Mouse (Mus musculus) liver, adult 10 weeks (tissue): ENCODE measurements around the gene Calhm5. TPM values are rescaled to one million over a fixed set of nuclear protein-coding genes. Genes with fewer than 3 reads are reported as not detected.

Source experiments
- polyA plus RNA-seq: library from polyadenylated mRNA; stranded (reverse); fragments of 350-450 nt; fragmentation: Illumina TruSeq; extraction: RNeasy Lipid Tissue Mini Kit (QIAGEN cat#74804); gene quantifications from one replicate; pipeline ENCODE4 v1.2.3, GENCODE M21; 2014; ENCODE audit warnings: low read depth, low replicate concordance

Calhm5 gene
- 0.08 TPM for polyA plus RNA-seq

DNA sequence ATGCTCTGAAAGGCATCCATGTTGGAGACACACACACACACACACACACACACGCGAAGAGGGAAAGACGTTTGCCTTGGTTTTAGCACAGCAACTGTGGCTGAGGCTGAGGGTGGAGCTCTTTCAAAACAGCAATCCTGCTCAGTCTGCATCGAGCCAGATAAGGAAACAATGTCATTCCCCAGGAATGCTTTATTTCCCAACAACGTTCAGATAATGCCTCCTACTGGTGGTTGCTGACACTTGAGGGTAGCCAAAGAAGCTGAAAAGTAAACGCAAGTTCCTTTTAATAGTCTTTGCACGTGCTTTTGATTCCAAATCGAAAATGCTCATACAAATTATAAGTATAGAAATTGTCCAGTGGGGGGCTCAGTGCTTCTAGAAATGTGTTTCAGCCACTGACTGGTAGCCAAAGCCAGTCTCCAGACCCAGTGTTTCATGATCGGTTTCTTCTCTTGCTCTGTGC is at the start of gene Calhm5:
TSS of gene Calhm5 (minus strand) at position 102 of the 466 bp plus-strand sequence.

DNA sequence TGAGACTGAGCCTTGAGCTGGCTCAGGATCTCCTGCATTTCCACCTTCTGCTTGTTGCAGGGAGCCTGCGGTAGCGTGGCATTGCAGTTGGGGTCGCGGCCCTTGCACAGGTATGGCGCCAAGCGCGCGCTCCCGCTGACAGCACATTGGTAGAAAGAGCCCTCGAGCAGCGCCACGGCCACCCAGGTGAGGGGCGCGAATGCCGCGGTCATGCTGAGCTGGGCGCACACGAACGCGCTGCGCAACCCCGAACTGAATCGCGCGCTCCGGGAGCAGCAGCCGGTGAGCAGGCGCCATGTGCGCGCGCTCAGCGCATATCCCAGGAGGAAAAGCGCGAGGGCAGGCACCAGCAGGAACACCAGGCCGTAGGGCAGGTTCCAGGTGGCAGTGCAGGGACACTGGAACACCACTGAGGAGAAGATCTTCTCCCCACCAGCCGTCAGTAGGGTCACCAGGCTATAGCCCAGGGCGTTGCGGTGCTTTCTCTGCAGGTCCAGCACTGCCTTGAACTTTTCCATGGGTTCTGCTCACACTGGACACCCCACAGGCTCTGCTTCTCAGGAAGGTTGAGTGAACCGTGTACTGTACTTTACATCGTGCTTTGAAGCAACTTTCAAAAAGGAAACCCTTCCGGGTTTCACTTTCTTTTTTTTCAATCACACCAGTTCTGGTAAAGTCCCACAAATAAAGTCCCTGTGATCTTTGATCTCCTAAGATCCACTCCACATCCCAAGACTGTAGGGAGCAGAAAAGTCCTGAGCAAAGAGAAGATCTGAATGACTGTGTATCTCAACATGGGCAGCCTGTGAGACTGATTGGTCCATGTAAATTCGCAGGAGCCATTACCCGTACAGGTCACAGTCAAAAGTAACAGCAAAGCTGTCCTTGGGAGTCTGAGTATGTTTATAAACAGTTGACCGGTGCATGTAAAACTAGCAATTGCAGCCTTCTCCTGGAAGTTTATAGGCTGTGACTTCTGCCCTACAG is 31.4 kb upstream of the Calhm5 start, which contains the start of gene Calhm6:
TSS of gene Calhm6 (minus strand) at position 593 of the 987 bp plus-strand sequence.

GRCm38 (mm10) chr10:34044210-34044609 is 52.1 kb downstream of the Calhm5 start, which contains the start of gene Calhm4:
TSS of gene Calhm4 (minus strand) at chr10:34044310.

Other genes starting within 250 kb of the Calhm5 start
- gene Sult3a1, start 238.8 kb downstream of the Calhm5 start, polyA plus RNA-seq: 1,185 TPM
- gene Rsph4a, start 191.4 kb downstream of the Calhm5 start, polyA plus RNA-seq: 2.2 TPM
- 16.2 TPM for gene Zup1, start 145.2 kb downstream of the Calhm5 start, polyA plus RNA-seq
- 94.8 TPM for gene Rwdd1, start 76.9 kb downstream of the Calhm5 start, polyA plus RNA-seq
- not detected for gene Trappc3l, start 58.9 kb downstream of the Calhm5 start, polyA plus RNA-seq
- not detected for gene Calhm4, start 52.2 kb downstream of the Calhm5 start, polyA plus RNA-seq
- 2.1 TPM for gene Calhm6, start 31.5 kb upstream of the Calhm5 start, polyA plus RNA-seq
- gene Dse, start 111.2 kb upstream of the Calhm5 start, polyA plus RNA-seq: 6.4 TPM
- gene Tspyl1, start 185.7 kb upstream of the Calhm5 start, polyA plus RNA-seq: 23.9 TPM
- gene Tspyl4, start 200.9 kb upstream of the Calhm5 start, polyA plus RNA-seq: 7.3 TPM